Mouse (Mus musculus) lung, postnatal 10 days (tissue): ENCODE measurements around the gene Adprm.
"Not testable (repeated sequence)": the region's sequence is repeated elsewhere in the genome, so short reads cannot be mapped to it uniquely, and the experiment has no call there.

Source experiments
- DNase-seq: peaks from one replicate; pipeline ENCODE4 v3.0.0; 2021

Adprm gene

DNA sequence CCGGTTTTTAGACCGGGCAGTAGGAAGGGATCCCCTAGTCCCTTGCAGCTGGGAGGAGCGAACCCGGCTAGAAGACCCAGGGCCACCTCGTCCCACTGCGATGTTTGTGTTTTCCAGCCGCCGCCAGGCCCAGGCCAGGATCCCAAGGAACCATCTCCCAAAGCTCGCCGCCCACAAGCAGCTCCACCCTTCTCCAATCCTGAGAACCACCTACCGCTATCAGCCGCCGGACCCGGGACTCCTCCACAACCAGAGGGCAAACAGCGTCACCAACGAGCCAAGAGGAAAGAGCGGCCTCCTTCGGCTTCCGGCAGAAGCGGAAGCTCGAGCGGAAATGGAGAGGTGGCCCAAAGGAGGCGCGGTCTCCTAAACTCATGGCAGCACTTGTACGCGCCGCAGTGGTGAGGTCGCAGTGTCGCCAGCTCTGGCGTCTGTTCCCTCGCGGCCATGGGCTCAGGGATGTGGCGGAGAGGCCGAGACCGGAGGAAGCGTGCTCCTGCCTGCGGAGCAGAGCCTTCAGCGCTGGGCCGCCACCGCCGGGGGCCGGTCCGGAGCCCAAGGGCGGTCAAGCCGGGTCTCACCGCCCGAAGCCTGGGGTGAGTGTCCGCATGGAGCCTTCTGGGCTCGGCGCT lies at the start of gene Adprm, which contains the start of gene Sco1:
TSS of gene Adprm (minus strand) at position 274 of the 632 bp plus-strand sequence.
TSS of gene Sco1 (plus strand) at position 350 of the 632 bp plus-strand sequence.
- peak; percentile 94 for DNase-seq

DNA sequence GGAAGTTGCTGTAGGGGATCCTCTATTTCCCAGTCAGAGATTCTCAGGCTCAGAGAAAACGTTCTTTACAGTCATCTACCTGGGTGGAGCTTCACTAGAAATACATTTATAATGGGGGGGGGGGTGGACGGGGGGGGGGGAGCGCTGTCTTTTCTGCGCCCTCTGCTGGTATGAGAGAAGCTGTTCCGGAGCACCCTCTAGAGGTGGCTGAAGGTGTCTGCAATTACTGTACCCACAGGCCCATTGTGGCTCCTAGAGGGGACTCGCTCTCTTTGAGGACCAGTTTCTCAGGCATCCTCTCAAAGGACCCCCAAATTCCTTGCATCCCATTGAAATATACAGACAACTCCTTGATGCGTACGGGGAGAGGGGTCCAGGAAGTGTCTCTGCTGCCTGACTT lies 49.3 kb upstream of the Adprm start:
- peak; percentile 72 for DNase-seq

DNA sequence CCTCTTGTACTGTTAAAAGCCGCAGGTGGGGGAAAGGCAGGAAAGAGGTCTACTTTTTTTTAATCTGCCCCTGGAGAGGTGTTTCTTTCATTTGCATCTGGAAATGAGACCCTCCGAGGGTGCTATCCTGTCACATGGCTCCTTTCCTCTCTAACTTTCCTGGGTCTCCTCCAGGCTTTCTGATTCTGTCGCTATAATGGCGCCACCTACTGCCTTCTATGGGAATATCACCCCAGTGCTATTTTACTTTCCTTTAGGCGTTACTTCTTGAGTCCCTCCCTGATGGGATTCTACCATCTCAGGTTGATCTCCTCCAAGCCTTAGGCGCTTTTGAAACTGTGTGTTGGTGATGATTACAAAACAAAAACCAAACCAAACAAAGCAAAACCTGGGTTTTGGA lies 47.8 kb upstream of the Adprm start:
- DNase-seq: peak; percentile 63

DNA sequence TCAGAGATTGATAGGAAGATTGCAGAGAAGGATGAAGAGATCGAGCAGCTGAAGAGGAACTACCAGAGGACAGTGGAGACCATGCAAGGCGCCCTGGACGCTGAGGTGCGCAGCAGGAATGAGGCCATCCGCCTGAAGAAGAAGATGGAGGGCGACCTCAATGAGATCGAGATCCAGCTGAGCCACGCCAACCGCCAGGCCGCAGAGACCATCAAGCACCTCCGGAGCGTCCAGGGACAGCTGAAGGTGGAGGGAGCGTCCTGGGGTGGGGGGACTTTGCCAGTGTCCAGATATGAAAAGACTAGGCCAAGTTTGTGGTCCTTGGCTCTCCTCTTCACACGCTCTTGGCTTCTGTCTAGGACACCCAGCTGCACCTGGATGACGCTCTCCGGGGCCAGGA lies 46.8 kb upstream of the Adprm start:
- no peak for DNase-seq

DNA sequence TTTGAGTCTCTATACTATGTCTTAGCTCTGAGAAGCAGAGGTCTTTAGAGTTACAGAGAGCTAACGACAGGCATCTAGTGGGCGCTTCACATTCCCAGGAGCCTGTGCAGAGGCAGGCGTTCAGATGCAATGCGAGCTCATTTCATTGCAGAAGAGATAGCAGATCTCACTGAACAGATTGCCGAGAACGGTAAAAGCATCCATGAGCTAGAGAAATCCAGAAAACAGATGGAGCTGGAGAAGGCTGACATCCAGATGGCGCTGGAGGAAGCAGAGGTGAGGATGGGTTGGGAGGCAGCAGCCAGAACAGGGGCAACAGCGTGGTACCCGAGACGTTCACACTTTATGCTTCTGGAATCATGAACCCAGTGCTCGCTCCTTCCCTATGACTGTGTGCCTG lies 46.0 kb upstream of the Adprm start:
- no peak for DNase-seq

DNA sequence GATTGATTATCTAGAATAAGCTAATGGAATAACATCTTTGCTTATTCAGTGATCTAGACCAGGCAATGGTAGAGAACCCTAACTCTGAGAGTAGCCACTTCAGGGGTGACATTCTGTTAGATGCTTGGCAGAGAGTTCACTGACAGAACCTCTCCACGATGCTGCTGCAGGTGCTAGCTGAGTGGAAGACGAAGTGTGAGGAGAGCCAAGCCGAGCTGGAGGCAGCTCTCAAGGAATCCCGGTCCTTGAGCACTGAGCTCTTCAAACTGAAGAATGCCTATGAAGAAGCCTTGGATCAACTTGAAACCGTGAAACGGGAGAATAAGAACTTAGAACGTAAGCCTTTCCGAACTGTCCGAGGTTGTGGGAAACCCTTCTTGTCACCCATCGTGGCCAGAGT lies 45.3 kb upstream of the Adprm start:
- no peak for DNase-seq

DNA sequence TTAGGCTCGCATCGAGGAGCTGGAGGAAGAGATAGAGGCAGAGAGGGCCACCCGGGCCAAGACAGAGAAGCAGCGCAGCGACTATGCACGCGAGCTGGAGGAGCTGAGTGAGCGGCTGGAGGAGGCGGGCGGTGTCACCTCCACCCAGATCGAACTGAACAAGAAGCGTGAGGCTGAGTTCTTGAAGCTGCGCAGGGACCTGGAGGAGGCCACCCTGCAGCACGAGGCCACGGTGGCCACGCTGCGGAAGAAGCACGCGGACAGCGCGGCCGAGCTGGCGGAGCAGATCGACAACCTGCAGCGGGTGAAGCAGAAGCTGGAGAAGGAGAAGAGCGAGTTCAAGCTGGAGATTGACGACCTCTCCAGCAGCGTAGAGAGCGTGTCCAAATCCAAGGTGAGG lies 42.1 kb upstream of the Adprm start:
- DNase-seq: no peak

DNA sequence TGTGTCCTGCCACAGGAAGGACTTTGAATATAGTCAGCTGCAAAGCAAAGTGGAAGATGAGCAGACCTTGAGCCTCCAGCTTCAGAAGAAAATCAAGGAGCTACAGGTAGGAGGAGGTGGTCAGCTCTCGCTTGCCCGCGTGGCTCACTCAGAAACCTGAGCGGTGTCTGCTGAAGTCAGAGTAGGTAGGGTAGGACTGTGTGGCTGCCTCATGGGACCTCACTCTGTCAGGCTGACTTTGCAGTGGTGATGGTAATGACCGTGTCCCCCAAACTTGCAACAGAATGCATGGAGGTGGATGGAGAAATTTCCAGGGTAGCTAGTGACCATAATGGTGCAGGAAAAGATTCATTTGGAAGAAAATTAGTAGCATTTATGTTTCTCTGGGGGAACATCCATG lies 41.3 kb upstream of the Adprm start:
- DNase-seq: no peak

DNA sequence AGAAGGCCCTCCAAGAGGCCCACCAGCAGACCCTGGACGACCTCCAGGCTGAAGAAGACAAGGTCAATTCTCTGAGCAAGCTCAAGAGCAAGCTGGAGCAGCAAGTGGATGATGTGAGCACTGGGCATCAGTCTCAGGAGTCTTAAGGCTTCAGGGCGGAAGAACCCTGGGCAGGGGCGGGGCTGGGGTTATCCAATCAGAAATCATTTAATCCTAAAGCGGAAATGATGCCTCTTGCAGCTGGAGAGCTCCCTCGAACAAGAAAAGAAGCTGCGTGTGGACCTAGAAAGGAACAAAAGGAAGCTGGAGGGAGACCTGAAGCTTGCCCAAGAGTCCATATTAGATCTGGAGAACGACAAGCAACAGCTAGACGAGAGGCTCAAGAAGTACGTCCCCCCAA lies 40.8 kb upstream of the Adprm start:
- DNase-seq: no peak

DNA sequence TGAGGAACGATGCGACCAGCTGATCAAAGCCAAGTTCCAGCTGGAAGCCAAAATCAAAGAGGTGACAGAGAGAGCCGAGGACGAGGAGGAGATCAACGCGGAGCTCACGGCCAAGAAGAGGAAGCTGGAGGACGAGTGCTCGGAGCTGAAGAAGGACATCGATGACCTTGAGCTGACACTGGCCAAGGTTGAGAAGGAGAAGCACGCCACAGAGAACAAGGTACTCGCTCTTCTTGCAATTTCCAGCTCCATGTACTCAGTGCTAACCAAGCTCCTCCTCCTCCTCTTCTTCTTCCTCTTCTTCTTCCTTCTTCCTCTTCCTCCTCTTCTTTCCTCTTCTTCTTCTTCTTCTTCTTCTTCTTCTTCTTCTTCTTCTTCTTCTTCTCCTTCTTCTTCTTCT lies 40.0 kb upstream of the Adprm start:
- DNase-seq: not testable (repeated sequence)

DNA sequence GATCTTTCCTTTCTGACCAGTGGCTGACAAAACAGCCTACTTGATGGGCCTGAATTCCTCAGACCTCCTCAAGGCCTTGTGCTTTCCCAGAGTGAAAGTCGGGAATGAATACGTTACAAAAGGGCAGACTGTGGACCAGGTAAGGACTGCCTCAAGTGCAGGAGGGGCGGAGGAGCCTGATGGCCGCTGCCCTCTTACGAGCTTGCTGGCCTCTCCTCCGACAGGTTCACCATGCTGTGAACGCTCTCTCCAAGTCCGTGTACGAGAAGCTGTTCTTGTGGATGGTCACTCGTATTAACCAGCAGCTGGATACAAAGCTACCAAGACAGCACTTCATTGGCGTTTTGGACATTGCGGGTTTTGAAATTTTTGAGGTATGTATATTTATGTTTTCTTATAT lies 34.8 kb upstream of the Adprm start:
- no peak for DNase-seq

DNA sequence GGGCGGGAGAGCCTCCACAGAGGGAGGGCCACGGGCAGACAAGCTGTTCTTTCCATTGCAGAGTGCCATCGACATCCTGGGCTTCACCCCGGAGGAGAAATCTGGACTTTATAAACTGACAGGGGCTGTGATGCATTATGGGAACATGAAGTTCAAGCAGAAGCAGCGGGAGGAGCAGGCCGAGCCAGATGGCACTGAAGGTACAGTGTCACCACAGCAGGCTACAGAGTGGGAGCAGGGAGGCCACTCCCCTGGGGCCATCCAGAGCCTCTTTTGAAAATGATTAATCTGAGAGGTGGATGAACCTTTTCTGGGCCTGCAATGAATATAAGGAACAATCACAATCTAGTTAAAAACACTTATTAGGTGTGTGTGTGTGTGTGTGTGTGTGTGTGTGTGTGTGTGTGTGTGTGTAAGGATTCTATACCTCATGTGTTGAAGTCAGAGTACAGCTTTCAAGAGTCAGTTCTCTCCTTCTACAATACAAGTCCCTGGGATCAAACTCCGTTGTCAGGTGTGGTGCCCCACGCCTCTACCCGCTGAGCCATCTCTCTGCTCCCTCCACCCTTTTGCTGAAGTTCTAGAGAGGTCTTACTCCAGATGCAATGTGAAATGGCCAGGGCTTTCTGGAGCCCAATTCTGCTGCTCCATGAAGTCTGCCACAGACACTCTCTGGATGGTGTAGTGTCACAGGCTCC lies 34.2 kb upstream of the Adprm start:
- DNase-seq: no peak

DNA sequence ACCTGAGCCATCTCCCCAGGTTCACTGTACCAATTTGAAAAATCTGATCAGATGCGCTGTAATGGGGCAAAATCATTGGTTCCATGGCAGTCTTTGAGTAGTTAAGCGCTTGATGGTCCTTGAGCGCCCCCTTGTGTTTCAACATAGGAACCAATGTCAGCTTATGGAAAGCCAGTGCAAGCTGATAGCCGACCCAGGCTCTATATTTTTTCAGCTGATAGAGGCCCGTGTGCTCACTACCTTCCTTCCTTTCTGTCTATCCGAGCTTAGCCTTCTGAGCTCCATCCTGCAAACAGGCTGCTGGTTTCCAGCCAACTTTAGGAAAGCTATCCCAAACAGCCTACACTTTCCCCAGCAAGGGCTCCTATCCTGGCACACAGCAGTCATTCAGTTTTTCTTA lies 33.1 kb upstream of the Adprm start:
- peak; percentile 83 for DNase-seq

DNA sequence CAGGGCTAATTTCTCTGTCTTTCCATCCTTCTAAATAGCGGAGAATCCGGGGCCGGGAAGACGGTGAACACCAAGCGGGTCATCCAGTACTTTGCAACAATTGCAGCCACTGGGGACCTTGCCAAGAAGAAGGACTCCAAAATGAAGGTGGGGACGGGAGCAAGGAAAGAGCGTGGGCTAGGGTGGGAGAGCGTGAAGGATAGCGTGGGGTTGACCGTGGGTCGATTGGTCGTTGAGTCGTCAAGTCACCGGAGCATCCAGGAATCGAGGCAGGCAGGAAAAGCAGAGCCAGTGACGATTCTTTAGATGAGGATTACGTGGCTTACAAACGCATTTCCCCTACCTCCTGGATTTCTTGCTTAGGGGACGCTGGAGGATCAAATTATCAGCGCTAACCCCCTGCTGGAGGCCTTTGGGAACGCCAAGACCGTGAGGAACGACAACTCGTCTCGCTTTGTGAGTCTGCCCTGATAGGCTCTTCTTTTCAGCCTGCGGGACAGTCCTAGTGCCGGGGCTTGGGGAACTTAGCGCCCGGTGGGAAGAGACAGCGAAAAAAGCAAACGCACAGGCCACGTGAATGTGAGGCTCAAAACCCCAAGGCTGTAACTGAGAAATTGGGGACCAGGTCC lies 31.4 kb upstream of the Adprm start:
- no peak for DNase-seq

DNA sequence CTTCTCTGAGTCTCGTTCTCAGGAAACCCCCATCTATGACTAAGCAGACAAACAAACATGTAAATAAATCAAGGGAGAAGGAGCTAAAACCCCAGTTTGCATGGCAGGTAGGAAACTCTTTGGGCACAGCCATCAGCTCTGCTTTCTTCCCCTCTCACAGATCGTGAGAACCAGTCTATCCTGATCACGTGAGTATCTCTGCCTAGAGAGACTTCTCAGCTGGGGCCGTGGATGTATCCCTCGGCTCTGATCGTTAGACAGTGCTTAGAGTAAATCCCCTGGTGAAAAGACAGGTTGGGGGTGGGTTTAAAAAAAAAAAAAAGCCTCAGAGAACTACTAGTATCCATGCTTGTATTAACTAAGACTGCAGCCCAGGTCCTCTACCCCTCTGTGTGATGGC lies 30.8 kb upstream of the Adprm start:
- DNase-seq: no peak

DNA sequence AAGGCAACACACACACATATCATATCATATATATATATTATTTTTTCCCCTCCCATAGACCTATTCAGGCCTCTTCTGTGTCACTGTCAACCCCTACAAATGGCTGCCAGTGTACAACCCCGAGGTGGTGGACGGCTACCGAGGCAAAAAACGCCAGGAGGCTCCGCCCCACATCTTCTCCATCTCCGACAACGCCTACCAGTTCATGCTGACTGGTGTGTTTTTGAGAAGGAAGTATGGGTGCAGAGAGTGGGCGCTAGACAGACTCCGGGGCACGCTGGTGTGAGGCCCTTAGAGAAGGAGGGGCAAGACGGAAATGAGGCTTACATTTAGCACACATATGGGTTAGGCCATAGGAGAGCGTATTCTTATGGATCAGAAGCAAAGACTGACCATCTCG lies 30.4 kb upstream of the Adprm start:
- no peak for DNase-seq

DNA sequence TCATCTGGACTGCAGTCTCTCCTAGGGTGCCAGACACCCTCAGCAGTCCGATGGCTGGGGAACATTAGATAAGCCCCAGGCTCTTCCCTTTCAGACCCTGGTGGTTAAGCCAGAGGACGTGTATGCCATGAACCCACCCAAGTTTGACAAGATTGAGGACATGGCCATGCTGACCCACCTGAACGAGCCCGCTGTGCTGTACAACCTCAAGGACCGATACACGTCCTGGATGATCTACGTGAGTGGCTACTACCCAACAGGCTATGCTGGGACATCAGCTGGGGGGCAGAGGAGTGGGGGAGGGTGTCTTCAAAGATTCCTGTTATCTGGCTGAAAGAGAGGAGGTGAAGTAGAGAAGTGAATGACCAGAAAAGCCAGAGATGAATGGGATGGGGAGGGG lies 29.8 kb upstream of the Adprm start:
- DNase-seq: no peak

DNA sequence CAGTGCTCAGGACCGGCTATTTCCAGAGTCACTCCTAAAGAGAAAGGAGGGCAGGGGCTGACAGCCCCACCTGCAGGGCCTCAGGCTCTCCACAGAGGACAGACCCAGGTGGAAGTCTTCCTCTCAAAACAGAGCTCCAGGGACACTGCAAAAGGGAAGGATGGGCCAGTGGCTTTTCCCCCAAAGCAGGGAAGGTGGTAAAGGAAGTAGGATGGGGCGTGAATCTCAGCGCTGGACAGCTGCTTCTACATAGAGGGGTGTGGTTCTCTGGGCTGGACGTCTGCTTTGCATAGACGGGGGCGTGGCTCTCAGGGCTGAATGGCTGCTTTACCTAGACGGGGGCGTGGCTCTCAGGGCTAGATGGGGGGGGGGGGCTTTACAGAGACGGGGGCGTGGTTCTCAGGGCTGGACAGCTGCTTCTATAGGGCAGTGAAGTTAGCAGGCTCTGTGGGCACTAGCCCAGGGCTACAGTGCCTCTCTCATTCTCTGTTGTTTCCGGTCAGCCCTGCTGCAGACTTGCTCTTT lies 28.8 kb upstream of the Adprm start:
- DNase-seq: peak; percentile 55

DNA sequence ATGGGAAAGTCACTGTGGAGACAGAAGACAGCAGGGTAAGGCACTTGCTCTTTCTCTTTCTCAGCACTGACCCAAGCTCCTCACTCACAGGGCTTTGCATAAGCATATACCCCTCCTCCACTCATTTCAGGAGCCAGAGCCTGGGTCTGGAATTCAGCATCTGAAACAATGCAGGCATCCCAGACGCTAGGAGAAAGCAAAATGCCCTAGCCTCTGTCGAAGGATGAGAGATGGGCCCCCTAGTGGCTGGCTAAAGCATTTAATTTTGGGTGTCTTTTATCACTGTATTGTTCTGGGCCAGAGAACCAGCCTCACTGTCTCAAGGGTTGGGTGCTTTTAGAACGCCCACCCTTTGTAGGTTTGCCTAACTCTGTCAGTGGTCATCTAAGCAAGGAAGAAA lies 27.8 kb upstream of the Adprm start:
- DNase-seq: peak; percentile 78

DNA sequence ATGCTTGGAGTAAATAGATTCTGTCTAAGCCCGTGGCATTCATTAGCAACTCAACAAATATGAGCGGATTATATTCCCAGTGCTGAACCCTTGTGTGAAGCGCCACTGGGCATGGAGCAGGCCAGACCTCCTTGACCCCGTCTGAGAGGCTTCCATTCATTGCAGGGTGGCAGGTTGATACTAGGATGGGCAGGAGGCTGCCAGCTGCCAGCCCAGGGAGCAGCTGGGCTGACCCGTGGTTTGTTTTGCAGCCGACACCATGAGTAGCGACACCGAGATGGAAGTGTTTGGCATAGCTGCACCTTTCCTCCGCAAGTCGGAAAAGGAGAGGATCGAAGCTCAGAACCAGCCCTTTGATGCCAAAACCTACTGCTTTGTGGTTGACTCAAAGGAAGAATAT lies 27.3 kb upstream of the Adprm start:
- DNase-seq: no peak

DNA sequence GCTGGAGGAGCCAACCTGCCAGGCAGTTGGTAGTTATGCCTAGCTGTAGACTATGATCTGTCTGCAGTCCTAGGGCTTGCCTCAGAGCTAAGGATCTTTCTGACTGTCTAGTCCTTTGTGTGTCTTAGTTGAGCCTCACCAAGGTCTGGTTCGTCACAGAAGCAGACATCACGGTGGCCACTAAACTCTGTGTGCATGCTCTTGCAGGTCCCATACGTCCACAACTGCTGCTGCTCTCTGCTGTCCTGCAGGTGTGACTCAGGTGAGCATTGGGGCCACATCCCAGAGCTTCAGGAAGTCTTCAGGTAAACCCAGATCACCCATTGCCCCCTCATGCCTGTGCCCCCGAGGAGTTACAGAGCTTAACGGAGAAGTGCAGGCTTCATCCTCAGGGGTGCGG lies 26.5 kb upstream of the Adprm start:
- DNase-seq: no peak

DNA sequence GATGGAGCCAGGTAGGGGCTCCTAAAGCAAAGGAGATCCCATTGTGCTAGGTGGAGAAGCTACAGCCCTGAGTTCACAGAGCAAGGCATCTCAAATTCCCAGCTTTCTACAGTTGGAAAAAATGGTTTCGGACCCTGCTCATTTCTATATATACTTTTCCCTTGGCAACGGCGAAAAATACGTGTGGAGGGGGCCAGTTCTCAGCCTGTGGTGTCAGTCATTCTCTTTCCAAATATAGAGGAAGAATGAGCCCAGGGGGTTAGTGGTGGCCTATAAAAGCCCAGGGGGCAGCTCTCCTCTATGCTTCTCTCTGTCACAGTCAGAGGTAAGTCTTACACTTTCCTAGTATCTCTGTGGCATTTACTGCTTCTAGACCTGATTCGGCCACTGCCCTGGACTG lies 25.6 kb upstream of the Adprm start, which contains the start of gene Myh3:
TSS of gene Myh3 (plus strand) at position 301 of the 400 bp plus-strand sequence.
- no peak for DNase-seq

DNA sequence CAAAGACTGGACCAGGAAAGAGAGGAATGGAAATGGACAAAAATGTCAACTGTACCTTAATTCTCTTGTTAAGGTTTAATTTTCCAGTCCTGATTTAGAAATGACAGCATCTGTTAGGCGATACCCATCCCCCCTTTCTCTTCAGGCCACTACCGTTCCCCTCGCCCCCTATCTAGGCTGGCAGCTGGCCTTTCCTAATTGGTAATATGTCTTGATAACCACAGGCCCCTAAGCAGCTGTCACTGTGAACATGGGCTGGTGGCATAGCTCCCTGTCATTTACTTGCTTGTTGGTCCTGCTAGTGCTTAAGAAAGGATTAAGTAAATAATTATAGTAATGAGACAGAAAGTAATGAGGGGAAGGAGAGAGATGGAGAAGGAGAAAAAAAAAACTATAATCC lies 25.0 kb upstream of the Adprm start:
- no peak for DNase-seq

DNA sequence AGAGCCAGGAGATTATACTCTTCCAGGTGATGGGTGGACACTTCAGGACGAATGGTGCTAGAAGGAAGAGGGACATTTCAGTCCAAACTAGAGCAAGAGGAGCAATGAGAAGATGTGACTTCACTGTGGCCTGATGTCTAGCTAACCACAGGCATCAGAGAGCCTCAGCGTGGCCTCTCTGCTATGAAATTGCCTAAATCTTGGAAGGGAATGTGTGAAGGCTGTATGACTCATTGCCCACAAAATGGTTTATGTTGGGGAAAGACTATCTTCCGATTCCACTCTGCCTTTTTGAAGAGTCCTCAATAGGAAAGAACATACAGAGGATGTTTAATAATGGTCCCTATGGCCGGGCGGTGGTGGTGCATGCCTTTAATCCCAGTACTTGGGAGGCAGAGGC lies 24.4 kb upstream of the Adprm start:
- no peak for DNase-seq
